Mouse (Mus musculus) neural tube, embryonic 13.5 days (tissue): ENCODE results near the gene Slc44a2. TPM values are rescaled to one million over a fixed set of nuclear protein-coding genes. Genes with fewer than 3 reads are reported as not detected.

Source experiments
- polyA plus RNA-seq: library from polyadenylated mRNA; unstranded; fragments of >200 nt; fragmentation: Nextera tagmentation; extraction: Ambion mirVana; gene quantifications from 2 replicates; pipeline ENCODE4 v1.2.1, GENCODE M21; 2015

The Slc44a2 gene
- polyA plus RNA-seq, 1 experiment from 2014 or later, result 70.1 TPM

Other genes with a start within 250 kb of the Slc44a2 start
- gene Gm49373, start 247.6 kb upstream of the Slc44a2 start, polyA plus RNA-seq, result 0.91 and 0.98 TPM in 2 replicates
- 52.1 and 60.2 TPM in 2 replicates for gene Fdx1l, start 247.1 kb upstream of the Slc44a2 start, polyA plus RNA-seq
- 1.3 and 1.6 TPM in 2 replicates for gene Gm38431, start 228.7 kb upstream of the Slc44a2 start, polyA plus RNA-seq
- gene Raver1, start 228.7 kb upstream of the Slc44a2 start, polyA plus RNA-seq, result 37.3 and 38.3 TPM in 2 replicates
- gene Tyk2, start 189.5 kb upstream of the Slc44a2 start, polyA plus RNA-seq, result 11.7 TPM in 2 replicates
- gene Cdc37, start 170.7 kb upstream of the Slc44a2 start, polyA plus RNA-seq, result 228 and 273 TPM in 2 replicates
- 17.5 and 18.9 TPM in 2 replicates for gene Pde4a, start 155.0 kb upstream of the Slc44a2 start, polyA plus RNA-seq
- gene Keap1, start 81.3 kb upstream of the Slc44a2 start, polyA plus RNA-seq, result 60.9 and 64.4 TPM in 2 replicates
- 3.0 and 3.8 TPM in 2 replicates for gene S1pr5, start 72.3 kb upstream of the Slc44a2 start, polyA plus RNA-seq
- gene Atg4d, start 55.4 kb upstream of the Slc44a2 start, polyA plus RNA-seq, result 55.3 and 56.1 TPM in 2 replicates
- 11.1 and 15.1 TPM in 2 replicates for gene Kri1, start 32.7 kb upstream of the Slc44a2 start, polyA plus RNA-seq
- gene Cdkn2d, start 29.3 kb upstream of the Slc44a2 start, polyA plus RNA-seq, result 95.5 and 114 TPM in 2 replicates
- gene Ap1m2, start 8.4 kb upstream of the Slc44a2 start, polyA plus RNA-seq, result 0.89 and 1.1 TPM in 2 replicates
- 226 and 229 TPM in 2 replicates for gene Ilf3, start 47.2 kb downstream of the Slc44a2 start, polyA plus RNA-seq
- 49.1 and 50.4 TPM in 2 replicates for gene Qtrt1, start 91.1 kb downstream of the Slc44a2 start, polyA plus RNA-seq
- 65.0 and 69.7 TPM in 2 replicates for gene Dnm2, start 104.2 kb downstream of the Slc44a2 start, polyA plus RNA-seq
- 52.8 and 53.9 TPM in 2 replicates for gene Tmed1, start 189.6 kb downstream of the Slc44a2 start, polyA plus RNA-seq
- gene AB124611, start 205.5 kb downstream of the Slc44a2 start, polyA plus RNA-seq, result 2.9 and 4.2 TPM in 2 replicates
- 43.8 and 45.8 TPM in 2 replicates for gene Carm1, start 226.2 kb downstream of the Slc44a2 start, polyA plus RNA-seq